Mouse (Mus musculus) intestine, embryonic 14.5 days (tissue): ENCODE measurements around the gene Nlrp1b. TPM values are rescaled to one million over a fixed set of nuclear protein-coding genes. Genes with fewer than 3 reads are reported as not detected.

ENCODE experiments used
- ATAC-seq: fragments of 200-750 bp; cut with Nextera tagmentation; replicated peaks from 2 replicates; pipeline ENCODE4 v1.8.0; 2017; ENCODE audit warnings: low read depth, moderate number of reproducible peaks, moderate TSS enrichment, moderate library complexity; ENCODE audit not compliant: low FRiP score, low TSS enrichment
- DNase-seq: peaks from one replicate; pipeline ENCODE4 v3.0.0-alpha.2; 2018; ENCODE audit warnings: low spot score
- H3K27ac ChIP-seq: fragments of 300-500 bp; sonication (generic); 2 replicates; pipeline ENCODE4 v1.5.1; 2014; ENCODE audit warnings: low read depth, mild to moderate bottlenecking, control low read depth
- H3K27me3 ChIP-seq: fragments of 300-500 bp; sonication (generic); replicated peaks from 2 replicates; pipeline ENCODE4 v1.6.1; 2014; ENCODE audit warnings: low read length, control low read depth; ENCODE audit not compliant: control insufficient read depth, insufficient read depth
- H3K36me3 ChIP-seq: fragments of 300-500 bp; sonication (generic); 2 replicates; pipeline ENCODE4 v1.6.1; 2014; ENCODE audit warnings: low read length, control low read depth; ENCODE audit not compliant: control insufficient read depth, insufficient read depth
- H3K4me1 ChIP-seq: fragments of 300-500 bp; sonication (generic); replicated peaks from 2 replicates; pipeline ENCODE4 v1.6.1; 2014; ENCODE audit warnings: low read length, control low read depth, mixed read lengths; ENCODE audit not compliant: control insufficient read depth, insufficient read depth
- H3K4me2 ChIP-seq: fragments of 300-500 bp; sonication (generic); 2 replicates; pipeline ENCODE4 v1.6.1; 2014; ENCODE audit warnings: low read length
- H3K4me3 ChIP-seq: fragments of 300-500 bp; sonication (generic); 2 replicates; pipeline ENCODE4 v1.5.1; 2014; ENCODE audit warnings: low read depth, low read length, control low read depth, mixed read lengths
- H3K9ac ChIP-seq: fragments of 300-500 bp; sonication (generic); 2 replicates; pipeline ENCODE4 v1.6.1; 2014; ENCODE audit warnings: mild to moderate bottlenecking, low read length
- H3K9me3 ChIP-seq: fragments of 300-500 bp; sonication (generic); 2 replicates; pipeline ENCODE4 v1.6.1; 2016; ENCODE audit warnings: low read length, control low read depth; ENCODE audit not compliant: control insufficient read depth
- WGBS: fragments of 180-500 bp; shearing (Covaris S2); extraction: QIAGEN DNeasy Blood & Tissue Kit; methylation state at CpG from one replicate; pipeline ENCODE4 v1.1.7; 2014; 5-methylcytosine and 5-hydroxymethylcytosine counted together
- polyA plus RNA-seq: library from polyadenylated mRNA; unstranded; fragments of >200 nt; fragmentation: Nextera tagmentation; extraction: Ambion mirVana; gene quantifications from 2 replicates; pipeline ENCODE4 v1.2.1, GENCODE M21; 2014

Gene Nlrp1b
- polyA plus RNA-seq, 1 experiment from 2014 or later, result not detected

GRCm38 (mm10) chr11:71159439-71160136 is 70.9 kb downstream of the Nlrp1b start:
- no peak overlapping the region for H3K4me2 ChIP-seq
- no peak for DNase-seq
- no peak overlapping the region for H3K27ac ChIP-seq
- no peak overlapping the region for H3K9ac ChIP-seq
- H3K27me3 ChIP-seq, result no peaks in the 10 kb centered on the region
- no peaks in the 10 kb centered on the region for H3K9me3 ChIP-seq
- H3K36me3 ChIP-seq, result no peaks in the 10 kb centered on the region
- H3K4me3 ChIP-seq, result no peak overlapping the region
- whole genome bisulfite sequencing, result 68% methylated on average over 3 of the region's 3 CpGs
- no peaks in the 10 kb centered on the region for H3K4me1 ChIP-seq
- ATAC-seq, result no peak

GRCm38 (mm10) chr11:71155272-71155671 is 75.3 kb downstream of the Nlrp1b start:
- H3K4me2 ChIP-seq, result no peak overlapping the region
- no peak for ATAC-seq
- H3K4me1 ChIP-seq, result no peaks in the 10 kb centered on the region
- no peaks in the 10 kb centered on the region for H3K9me3 ChIP-seq
- DNase-seq, result no peak
- no peak overlapping the region for H3K27ac ChIP-seq
- WGBS, result 83% methylated on average over 1 of the region's 1 CpGs
- H3K9ac ChIP-seq, result no peak overlapping the region
- no peaks in the 10 kb centered on the region for H3K27me3 ChIP-seq
- no peak overlapping the region for H3K4me3 ChIP-seq
- no peaks in the 10 kb centered on the region for H3K36me3 ChIP-seq

GRCm38 (mm10) chr11:71144661-71145060 is 85.9 kb downstream of the Nlrp1b start, which contains the start of gene Nlrp1a:
Gene Nlrp1a, minus strand, starts transcription at chr11:71144704.
- Histone ChIP-seq H3K4me2 (no peak within 1 kb of the TSS), H3K9me3 (no peaks in the 10 kb centered on the region), H3K9ac (no peak within 1 kb of the TSS), H3K27me3 (no peaks in the 10 kb centered on the region), H3K27ac (no peak within 1 kb of the TSS), H3K36me3 (no peaks in the 10 kb centered on the region), H3K4me1 (no peaks in the 10 kb centered on the region), H3K4me3 (no peak within 1 kb of the TSS)
- DNase-seq, result no peak
- 58% methylated on average over 3 of the region's 3 CpGs for WGBS
- no peak for ATAC-seq

GRCm38 (mm10) chr11:71142031-71142430 is 88.5 kb downstream of the Nlrp1b start:
- Histone ChIP-seq H3K4me3 (no peak overlapping the region), H3K4me2 (no peak overlapping the region), H3K9ac (no peak overlapping the region), H3K27ac (no peak overlapping the region), H3K9me3 (no peaks in the 10 kb centered on the region), H3K4me1 (no peaks in the 10 kb centered on the region), H3K27me3 (no peaks in the 10 kb centered on the region), H3K36me3 (no peaks in the 10 kb centered on the region)
- DNase-seq (no peak), ATAC-seq (no peak)
- WGBS, result 68% methylated on average over 1 of the region's 1 CpGs

GRCm38 (mm10) chr11:71107128-71107527 is 123.4 kb downstream of the Nlrp1b start:
- DNase-seq, result no peak
- Histone ChIP-seq H3K27ac (no peak overlapping the region), H3K9ac (no peak overlapping the region), H3K4me2 (no peak overlapping the region), H3K36me3 (no peaks in the 10 kb centered on the region), H3K27me3 (no peaks in the 10 kb centered on the region), H3K4me3 (no peak overlapping the region), H3K9me3 (no peaks in the 10 kb centered on the region), H3K4me1 (no peaks in the 10 kb centered on the region)
- no peak for ATAC-seq
- WGBS, result 72% methylated on average over 2 of the region's 2 CpGs

- Histone ChIP-seq H3K27ac (no peak overlapping the region), H3K4me2 (no peak overlapping the region)
- no peak for ATAC-seq
These were observed 124.1 kb downstream of the Nlrp1b start for GRCm38 (mm10) chr11:71106261-71107021.

GRCm38 (mm10) chr11:71103931-71104330 is 126.6 kb downstream of the Nlrp1b start:
- H3K27me3 ChIP-seq, result no peaks in the 10 kb centered on the region

More at GRCm38 (mm10) chr11:71106261-71107021, 124.1 kb downstream of the Nlrp1b start:
- Histone ChIP-seq H3K4me3 (no peak overlapping the region), H3K9me3 (no peaks in the 10 kb centered on the region), H3K4me1 (no peaks in the 10 kb centered on the region), H3K36me3 (no peaks in the 10 kb centered on the region), H3K27me3 (no peaks in the 10 kb centered on the region), H3K9ac (no peak overlapping the region)
- no peak for DNase-seq

More at GRCm38 (mm10) chr11:71103931-71104330, 126.6 kb downstream of the Nlrp1b start:
- Histone ChIP-seq H3K4me3 (no peak overlapping the region), H3K27ac (no peak overlapping the region), H3K4me2 (no peak overlapping the region), H3K36me3 (no peaks in the 10 kb centered on the region), H3K4me1 (no peaks in the 10 kb centered on the region), H3K9ac (no peak overlapping the region), H3K9me3 (no peaks in the 10 kb centered on the region)
- DNase-seq, result no peak
- ATAC-seq, result no peak
